Mouse (Mus musculus): ENCODE results near the gene Alk. TPM values are rescaled to one million over a fixed set of nuclear protein-coding genes. Genes with fewer than 3 reads are reported as not detected.
A peak's percentile ranks its signal among the peaks of the same experiment; 100 is the strongest.

Alk gene
- total RNA-seq, 2 experiments from 2014 or later: not detected

GRCm38 (mm10) chr17:72043001-72043666 lies 561.3 kb downstream of the Alk start:
- peak; percentile 84 for ATAC-seq (replicated peaks; ENCODE audit: poor library complexity)

DNA sequence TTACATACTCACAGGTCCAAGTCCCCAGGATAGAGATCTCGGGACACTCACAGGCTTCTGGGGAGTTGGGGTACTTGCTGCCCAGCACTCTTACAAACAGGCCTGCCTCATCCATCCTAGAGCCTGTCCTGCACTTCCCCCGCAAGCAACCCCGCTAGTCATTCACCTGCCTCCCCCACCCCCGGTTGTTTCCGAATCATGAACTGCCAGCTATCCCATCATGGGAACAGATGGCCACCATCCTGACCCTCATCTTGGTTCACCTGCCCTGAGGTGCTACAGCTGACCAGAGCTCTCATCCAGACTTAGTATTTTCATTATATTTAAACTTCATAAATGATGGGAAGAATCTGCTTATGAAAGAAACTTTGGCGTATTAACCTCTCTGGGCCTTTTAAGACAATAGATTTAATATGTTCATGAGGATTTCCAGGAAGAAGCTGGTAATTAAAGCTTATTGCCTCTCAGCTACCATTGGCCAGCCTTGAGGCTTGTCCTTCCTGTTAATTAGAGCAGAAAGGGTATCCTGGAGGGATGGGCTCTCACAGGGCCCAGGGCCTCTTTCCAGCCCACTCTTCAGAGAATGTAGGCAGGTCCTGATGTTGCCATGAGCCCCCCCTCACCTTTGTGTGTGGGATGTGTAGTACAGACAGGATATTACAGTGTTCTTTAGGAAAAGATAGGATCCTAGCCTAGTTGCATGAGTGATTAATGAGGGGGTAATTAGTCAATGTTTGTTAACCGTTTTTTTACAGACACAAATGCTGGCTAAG lies 565.1 kb downstream of the Alk start:
- no peak for ATAC-seq (replicated peaks; ENCODE audit: poor library complexity)

DNA sequence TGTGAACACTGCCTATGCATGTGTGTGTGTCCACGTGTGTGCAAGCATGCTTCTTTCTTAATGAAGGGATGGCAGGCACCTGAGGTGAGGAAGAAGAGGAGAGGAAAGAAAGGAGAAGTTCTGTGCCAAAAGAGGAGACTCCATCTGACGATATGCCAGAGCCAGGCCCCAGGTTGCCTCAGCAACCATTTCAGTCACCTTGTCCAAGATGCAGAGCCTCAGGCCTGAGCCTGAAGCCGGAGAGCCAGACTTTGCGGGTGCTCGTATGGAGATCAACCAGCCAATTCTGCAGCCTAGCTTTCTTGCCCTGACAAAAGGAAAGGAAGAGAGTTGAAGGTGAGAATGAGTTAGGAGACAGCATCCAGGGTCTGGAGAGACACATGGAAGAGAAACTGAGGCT lies 566.1 kb downstream of the Alk start:
- no peak for ATAC-seq (replicated peaks; ENCODE audit: poor library complexity)

GRCm38 (mm10) chr17:72030672-72031071 lies 573.8 kb downstream of the Alk start:
- no peak for ATAC-seq (replicated peaks; ENCODE audit: poor library complexity)

DNA sequence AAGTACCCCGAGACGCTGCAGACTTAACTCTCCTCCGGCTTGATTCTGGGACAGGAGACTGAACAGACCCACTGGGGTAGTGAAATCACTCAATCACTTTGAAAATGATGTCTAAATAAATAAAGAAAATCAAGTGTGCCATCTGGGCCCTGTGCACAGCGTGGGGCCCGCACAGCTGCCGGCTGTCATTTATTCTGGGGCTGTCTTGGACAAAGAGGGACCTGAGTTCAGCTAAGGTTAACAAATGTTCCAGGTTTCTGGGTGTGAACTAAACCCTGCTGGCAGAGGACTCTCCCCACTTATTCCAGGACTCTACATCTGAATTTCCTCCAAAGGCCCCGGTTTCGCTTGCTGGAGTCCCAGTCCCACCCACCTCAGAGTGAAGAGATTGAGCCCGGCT lies 581.1 kb downstream of the Alk start:
- ATAC-seq (replicated peaks; ENCODE audit: poor library complexity): no peak

GRCm38 (mm10) chr17:72021733-72022669 lies 582.4 kb downstream of the Alk start:
- ATAC-seq (replicated peaks; ENCODE audit: poor library complexity): no peak

DNA sequence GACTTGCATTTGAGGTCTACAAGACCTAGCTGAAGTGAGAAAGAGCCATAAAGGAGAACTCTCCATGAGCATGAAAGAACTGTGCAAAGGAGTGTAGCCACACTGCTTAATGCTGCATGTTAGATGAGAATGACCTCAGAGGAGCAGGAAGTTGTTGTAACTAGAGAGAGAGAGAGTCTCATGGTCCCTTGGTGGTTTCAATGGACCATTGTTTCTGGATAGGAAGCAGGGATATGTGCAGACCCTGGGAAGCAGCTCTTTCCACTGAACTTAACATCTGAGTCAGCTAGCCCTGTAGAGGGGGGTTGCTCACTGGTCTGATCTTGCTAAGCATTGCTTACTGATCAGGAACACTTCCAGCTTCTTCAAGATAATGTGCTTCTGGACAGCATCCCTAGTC lies 587.1 kb downstream of the Alk start:
- no peak for ATAC-seq (replicated peaks; ENCODE audit: poor library complexity)

- ATAC-seq (replicated peaks; ENCODE audit: poor library complexity): no peak
Observed at GRCm38 (mm10) chr17:72015253-72015652, 589.2 kb downstream of the Alk start.

GRCm38 (mm10) chr17:72012775-72013174 lies 591.7 kb downstream of the Alk start:
- no peak for ATAC-seq (replicated peaks; ENCODE audit: poor library complexity)

GRCm38 (mm10) chr17:72009836-72010235 lies 594.6 kb downstream of the Alk start:
- ATAC-seq (replicated peaks; ENCODE audit: poor library complexity): no peak

GRCm38 (mm10) chr17:72008389-72008788 lies 596.0 kb downstream of the Alk start:
- ATAC-seq (replicated peaks; ENCODE audit: poor library complexity): no peak

DNA sequence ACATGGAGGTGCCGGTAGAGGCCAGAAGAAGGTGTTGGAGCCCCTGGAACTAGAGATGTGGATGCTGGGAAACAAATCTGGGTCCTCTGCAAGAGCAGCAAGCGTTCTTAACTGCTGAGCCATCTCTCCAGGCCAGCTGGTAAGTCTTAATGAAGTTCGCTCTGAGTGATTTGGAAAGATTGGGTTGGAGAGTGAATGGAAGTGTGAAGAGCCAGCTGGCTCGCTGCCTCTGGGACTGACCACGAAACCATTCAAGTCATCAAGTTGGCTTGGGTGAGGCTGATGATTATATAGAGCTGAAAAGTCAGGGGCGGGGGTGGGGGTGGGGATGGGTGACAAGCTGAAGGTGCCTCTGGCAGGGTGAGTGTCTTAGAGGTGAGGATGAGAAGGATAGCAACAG lies 599.1 kb downstream of the Alk start:
- ATAC-seq (replicated peaks; ENCODE audit: poor library complexity): no peak

DNA sequence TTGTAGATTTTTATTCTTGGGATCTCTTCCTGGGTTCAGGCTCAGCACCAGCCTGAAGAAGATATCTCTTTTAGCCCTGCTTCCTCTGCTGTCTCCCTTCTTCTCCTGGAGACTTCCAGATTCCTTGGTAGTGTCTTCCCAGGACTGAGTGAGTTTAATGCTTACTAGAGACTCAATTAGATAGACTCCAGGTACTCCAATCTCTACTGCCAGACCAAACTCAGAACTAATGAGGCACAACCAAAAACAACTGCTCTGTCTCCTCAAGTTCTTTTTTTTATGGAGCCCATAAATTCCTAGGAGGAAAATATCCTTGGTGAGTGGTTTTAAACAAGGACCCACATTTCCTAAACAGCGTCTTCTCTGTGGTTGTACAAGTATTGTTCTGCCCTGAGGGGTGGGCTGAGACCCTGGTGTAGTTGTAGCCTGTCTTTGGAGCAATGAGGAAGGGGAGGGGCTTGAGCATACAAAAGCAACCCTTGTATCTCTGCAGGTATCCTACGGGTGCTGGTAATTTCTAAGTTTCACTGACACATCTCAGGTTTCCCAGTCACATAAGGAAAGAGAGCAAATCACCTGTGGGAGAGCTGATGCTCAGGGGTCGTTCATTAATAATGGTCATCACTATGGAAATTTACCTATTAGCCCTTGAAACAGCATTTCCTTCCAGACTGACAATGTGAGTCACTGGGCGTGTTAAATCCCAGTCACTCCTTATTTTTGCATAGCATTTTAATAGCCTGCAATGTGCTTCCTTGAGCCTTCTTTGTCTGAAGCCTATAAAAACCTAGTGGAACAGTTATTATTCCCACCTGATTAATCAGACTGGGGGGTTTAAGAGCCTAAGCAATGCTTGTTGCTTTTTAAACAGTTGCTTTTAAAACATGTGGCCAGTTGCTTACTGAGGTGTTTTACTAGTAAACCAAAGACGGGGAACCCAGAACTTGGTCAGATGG lies 604.6 kb downstream of the Alk start:
- ATAC-seq (replicated peaks; ENCODE audit: poor library complexity): no peak

- no peak for ATAC-seq (replicated peaks; ENCODE audit: poor library complexity)
Observed at GRCm38 (mm10) chr17:71997680-71998079, 606.7 kb downstream of the Alk start.

DNA sequence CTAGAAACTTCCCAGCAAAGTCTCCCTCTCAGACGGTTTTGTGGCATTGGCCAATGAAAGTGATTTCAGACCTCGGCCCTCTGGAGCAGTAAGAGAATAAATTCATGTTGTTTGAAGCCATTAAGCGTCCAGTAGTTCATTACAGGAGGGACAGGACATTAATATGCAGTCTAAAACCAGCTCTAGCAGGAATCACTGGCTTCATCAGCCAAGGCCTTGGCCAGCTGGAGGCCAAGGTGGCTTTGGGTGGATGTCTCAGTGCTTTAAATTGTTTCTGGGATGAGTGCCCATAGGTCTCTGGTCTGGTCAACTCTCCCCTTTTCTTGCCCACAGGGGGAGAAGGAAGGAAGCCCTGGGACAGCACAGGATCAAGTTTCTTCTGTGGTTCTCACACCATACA lies 608.9 kb downstream of the Alk start:
- ATAC-seq (replicated peaks; ENCODE audit: poor library complexity): no peak

DNA sequence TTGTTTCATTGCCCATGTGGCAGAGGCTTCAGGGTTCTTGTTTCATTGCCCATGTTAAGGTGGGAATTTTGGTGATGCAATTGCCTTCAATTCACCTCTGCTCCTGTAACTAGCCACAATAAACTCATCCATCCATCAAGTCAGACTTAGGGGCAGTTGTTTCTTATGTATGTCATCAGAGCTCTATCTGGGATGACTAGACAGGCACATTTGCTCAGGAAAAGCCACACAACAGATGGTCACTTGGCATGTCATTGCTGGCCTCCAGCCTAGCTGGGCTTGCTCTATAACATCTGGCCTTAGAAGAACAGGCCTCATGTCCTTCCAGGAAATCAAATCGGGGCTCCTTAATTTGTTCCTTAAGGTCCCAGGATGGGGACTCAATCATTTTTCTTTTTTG lies 610.3 kb downstream of the Alk start:
- no peak for ATAC-seq (replicated peaks; ENCODE audit: poor library complexity)

- ATAC-seq (replicated peaks; ENCODE audit: poor library complexity): no peak
Observed at GRCm38 (mm10) chr17:71993011-71993410, 611.4 kb downstream of the Alk start.

- ATAC-seq (replicated peaks; ENCODE audit: poor library complexity): no peak
Observed at GRCm38 (mm10) chr17:71991260-71991659, 613.2 kb downstream of the Alk start.

DNA sequence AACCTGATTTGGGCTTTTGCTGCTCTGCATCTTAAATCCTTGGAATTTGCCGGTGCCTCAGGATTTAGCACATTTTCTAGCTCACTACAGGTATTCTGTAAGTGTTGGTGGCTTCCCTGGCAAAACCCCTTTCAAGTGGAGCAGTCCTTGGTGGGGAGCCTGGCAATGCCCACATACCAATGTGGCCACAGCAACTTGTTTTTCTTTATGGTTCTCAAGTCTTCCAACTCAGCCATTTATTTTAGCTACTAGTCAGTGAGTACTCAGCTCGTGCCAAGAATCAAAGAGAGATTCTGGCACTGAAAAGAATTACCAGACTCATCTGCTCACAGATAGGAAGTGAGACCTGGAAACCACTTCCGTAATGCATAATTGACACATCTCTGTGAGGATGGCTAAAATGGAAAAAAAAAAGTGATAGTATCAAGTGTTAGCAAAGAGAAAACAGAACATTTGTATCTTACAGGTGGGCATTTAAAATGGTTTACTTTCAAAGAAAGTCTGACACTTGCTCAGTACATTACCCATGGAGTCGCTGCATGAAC lies 614.2 kb downstream of the Alk start:
- ATAC-seq (replicated peaks; ENCODE audit: poor library complexity): no peak; the same call in 1 of the 2 replicates
